Mouse (Mus musculus) bone marrow, adult 2 months (tissue): Measurements from ENCODE around the gene Pus10.

Experiments used
- CTCF ChIP-seq: fragments of 200-500 bp; IDR thresholded peaks from 2 replicates; pipeline ENCODE4 v1.5.1; 2011; ENCODE audit warnings: low read length, control low read depth; ENCODE audit not compliant: control insufficient read depth, insufficient read depth
- POLR2A ChIP-seq: fragments of 200-500 bp; IDR thresholded peaks from 2 replicates; pipeline ENCODE4 v1.6.1; 2011; ENCODE audit warnings: low read depth, mild to moderate bottlenecking, control low read depth, low read length, borderline replicate concordance; ENCODE audit not compliant: control insufficient read depth

DNA sequence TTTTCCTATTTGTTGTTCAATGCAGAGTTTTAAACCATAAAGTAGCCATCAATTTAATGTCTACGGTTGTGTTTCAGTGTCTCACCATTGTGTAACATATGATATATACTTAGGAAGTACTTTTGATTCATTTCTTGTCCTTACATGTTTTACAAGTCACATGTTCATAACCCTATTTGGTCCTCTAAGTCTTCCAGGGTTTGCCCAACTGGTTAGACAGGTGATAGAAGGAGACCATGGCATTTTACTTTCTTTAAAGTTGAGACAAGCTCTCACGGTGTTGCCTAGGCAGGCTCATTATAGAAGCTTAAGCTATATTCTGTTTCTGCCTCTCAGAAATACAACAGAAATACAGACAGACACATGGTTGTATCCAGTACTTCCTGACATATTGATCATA, 60.4 kb downstream of the Pus10 start:
- no peak for TF ChIP-seq CTCF
- TF ChIP-seq POLR2A: no peak
